Comparison of ENCODE assay signal across 24 mouse cellular contexts in genomic region chr14:30880251-30880650, GRCm38 (mm10). TPM values are rescaled to one million over a fixed set of nuclear protein-coding genes. Genes with fewer than 3 reads are reported as not detected.
DNase-seq lines count a peak whose midpoint lies in the region; ATAC-seq and TF ChIP-seq lines count a peak whose summit lies in the region.
"Had no signal": no experiment of that assay in that cellular context is flagged by ENCODE, and none has a peak within 500 bp of the region (broad histone marks: within the 10 kb centered on the region; RNA-seq: fewer than 3 reads in every experiment).

No protein-coding gene starts in this region.

- TF ChIP-seq CTCF in E14TG2a.4 (conservative IDR thresholded peaks at IDR 0.05; ENCODE audit: low read length) = no peak

- H3K27ac ChIP-seq in hindbrain, embryonic 10.5 days = 0 out of 2 replicates have a peak overlapping the region, but pooled peaks have one; percentile 4
- no peak overlapping the region for H3K27ac ChIP-seq in hindbrain, embryonic 16.5 days (ENCODE audit: low read depth, low read length)
- peak overlapping the region; percentile 85 for H3K27ac ChIP-seq in brown adipose tissue, adult 24 weeks (replicated peaks; ENCODE audit: low read depth, low read length)
- H3K27ac ChIP-seq: hindbrain, embryonic 13.5 days; liver, embryonic 13.5 days had no signal

- H3K9ac ChIP-seq in hindbrain, embryonic 16.5 days (ENCODE audit: low read depth, low read length) = no peak overlapping the region
- H3K9ac ChIP-seq: embryonic facial prominence, embryonic 15.5 days; hindbrain, embryonic 13.5 days; limb, embryonic 13.5 days; liver, embryonic 13.5 days had no signal

- peaks cover 20% of the 10 kb centered on the region for H3K4me1 ChIP-seq in hindbrain, embryonic 10.5 days (replicated peaks)
- H3K4me1 ChIP-seq in hindbrain, embryonic 16.5 days (ENCODE audit: control insufficient read depth, insufficient read depth, low read depth, low read length) = no peaks in the 10 kb centered on the region
- peaks cover 41% of the 10 kb centered on the region for H3K4me1 ChIP-seq in E14TG2a.4 (replicated peaks; ENCODE audit: low read depth, low read length)
- peaks cover 27% of the 10 kb centered on the region for H3K4me1 ChIP-seq in brown adipose tissue, adult 24 weeks (ENCODE audit: control insufficient read depth, insufficient read depth, insufficient read length, low read length)

- no peak overlapping the region for H3K4me2 ChIP-seq in hindbrain, embryonic 16.5 days (ENCODE audit: low read length)
- H3K4me2 ChIP-seq: embryonic facial prominence, embryonic 15.5 days; hindbrain, embryonic 13.5 days; limb, embryonic 13.5 days; liver, embryonic 13.5 days had no signal

- no peak for ATAC-seq in hindbrain, embryonic 16.5 days
- ATAC-seq in megakaryocyte, adult 5-6 weeks (ENCODE audit: poor library complexity, severe bottlenecking) = no peak
- ATAC-seq: activated CD4-positive, CD25-positive, alpha-beta regulatory T cell, adult 4 months; forebrain, embryonic 14.5 days; inflammation-experienced regulatory T-cells, adult 6 months; midbrain, embryonic 16.5 days had no signal

- peak; percentile 94 for DNase-seq in heart, adult 11 months
- no peak for DNase-seq in heart, adult 9 months (ENCODE audit: low spot score in 2 of 2)
- DNase-seq in hindbrain, embryonic 10.5 days (ENCODE audit: low spot score) = no peak
- DNase-seq in embryo, embryonic 10.5 days (ENCODE audit: low spot score) = no peak
- DNase-seq: adrenal gland, postnatal 10 days; cerebellum, adult 2 months; cerebellum, postnatal 25 days; embryo, embryonic 11 days; kidney, postnatal 36 days; liver, embryonic 13.5 days; lung, adult 2 months had no signal

- no peak overlapping the region for H3K4me3 ChIP-seq in hindbrain, embryonic 10.5 days
- H3K4me3 ChIP-seq in hindbrain, embryonic 16.5 days (ENCODE audit: low read length) = no peak overlapping the region
- H3K4me3 ChIP-seq in E14TG2a.4 (replicated peaks; ENCODE audit: low read length) = peak overlapping the region; percentile 41
- peak overlapping the region; percentile 11; the same call in 1 of the 2 replicates for H3K4me3 ChIP-seq in brown adipose tissue, adult 24 weeks (ENCODE audit: insufficient read depth, low read depth, low read length)
- H3K4me3 ChIP-seq: embryonic facial prominence, embryonic 15.5 days; hindbrain, embryonic 13.5 days; limb, embryonic 13.5 days; liver, embryonic 13.5 days had no signal

- no peaks in the 10 kb centered on the region for H3K27me3 ChIP-seq in hindbrain, embryonic 10.5 days (ENCODE audit: insufficient read depth, poor library complexity, severe bottlenecking)
- H3K27me3 ChIP-seq in hindbrain, embryonic 16.5 days (replicated peaks; ENCODE audit: control insufficient read depth, insufficient read depth, low read length) = no peaks in the 10 kb centered on the region
- H3K27me3 ChIP-seq in E14TG2a.4 (ENCODE audit: insufficient read depth, low read length) = no peaks in the 10 kb centered on the region; the same call in 1 of the 2 replicates
- H3K27me3 ChIP-seq: embryonic facial prominence, embryonic 15.5 days; hindbrain, embryonic 13.5 days; limb, embryonic 13.5 days; liver, embryonic 13.5 days had no signal

- WGBS in hindbrain, embryonic 10.5 days = 72% methylated on average over 8 of the region's 8 CpGs
- WGBS in hindbrain, embryonic 16.5 days = 77% methylated on average over 8 of the region's 8 CpGs

- no peaks in the 10 kb centered on the region for H3K9me3 ChIP-seq in hindbrain, embryonic 10.5 days
- no peaks in the 10 kb centered on the region for H3K9me3 ChIP-seq in hindbrain, embryonic 16.5 days (ENCODE audit: control insufficient read depth, low read length)
- H3K9me3 ChIP-seq in E14TG2a.4 (ENCODE audit: low read length) = no peaks in the 10 kb centered on the region
- H3K9me3 ChIP-seq: embryonic facial prominence, embryonic 15.5 days; hindbrain, embryonic 13.5 days; limb, embryonic 13.5 days; liver, embryonic 13.5 days had no signal

- peaks cover 17% of the 10 kb centered on the region for H3K36me3 ChIP-seq in hindbrain, embryonic 10.5 days
- no peaks in the 10 kb centered on the region; the same call in 1 of the 2 replicates for H3K36me3 ChIP-seq in hindbrain, embryonic 16.5 days (ENCODE audit: control insufficient read depth, insufficient read depth, low read length)
- H3K36me3 ChIP-seq in E14TG2a.4 (ENCODE audit: insufficient read depth, low read length) = peaks cover 6% of the 10 kb centered on the region; the same call in 1 of the 2 replicates

RNA-seq across cellular contexts. Expression of gene Mustn1, which starts 1.3 kb away (rescaled TPM):
- 0.29 and 0.39 TPM in 2 replicates for polyA plus RNA-seq in hindbrain, embryonic 10.5 days (2016; fragmentation: Nextera tagmentation; extraction: Ambion mirVana)
- 1.3 and 2.6 TPM in 2 replicates for polyA plus RNA-seq in hindbrain, embryonic 16.5 days (2015; fragmentation: Nextera tagmentation; extraction: Ambion mirVana)
- polyA plus RNA-seq in brown adipose tissue, adult 24 weeks (2012; ENCODE audit: insufficient read depth, insufficient read length, missing spikeins) = 6.8 and 12.9 TPM in 2 replicates
- 0.91 and 1.8 TPM in 2 replicates for total RNA-seq in megakaryocyte, adult 5-6 weeks (2015)
- total RNA-seq in megakaryocyte, adult 5-6 weeks (2017) = 0.16 TPM in 1 of 2 replicates, not detected in the other

RNA-seq across cellular contexts. Expression of gene Itih4, which starts 6.0 kb away (rescaled TPM):
- polyA plus RNA-seq in hindbrain, embryonic 10.5 days (2016; fragmentation: Nextera tagmentation; extraction: Ambion mirVana) = not detected in 2 replicates
- not detected in 2 replicates for polyA plus RNA-seq in hindbrain, embryonic 16.5 days (2015; fragmentation: Nextera tagmentation; extraction: Ambion mirVana)
- polyA plus RNA-seq in brown adipose tissue, adult 24 weeks (2012; ENCODE audit: insufficient read depth, insufficient read length, missing spikeins) = 0.96 and 1.3 TPM in 2 replicates
- total RNA-seq in megakaryocyte, adult 5-6 weeks (2015) = not detected in 2 replicates
- not detected in 2 replicates for total RNA-seq in megakaryocyte, adult 5-6 weeks (2017)
- total RNA-seq: left cerebral cortex, postnatal 14 days had no signal
- polyA plus RNA-seq: activated CD4-positive, CD25-positive, alpha-beta regulatory T cell, adult 4 months; embryonic facial prominence, embryonic 15.5 days; forebrain, embryonic 14.5 days; hindbrain, embryonic 13.5 days; inflammation-experienced regulatory T-cells, adult 6 months; midbrain, embryonic 16.5 days; neural tube, embryonic 11.5 days had no signal

RNA-seq across cellular contexts. Expression of gene Itih3, which starts 43.3 kb away (rescaled TPM):
- 0.37 and 0.49 TPM in 2 replicates for polyA plus RNA-seq in hindbrain, embryonic 10.5 days (2016; fragmentation: Nextera tagmentation; extraction: Ambion mirVana)
- polyA plus RNA-seq in hindbrain, embryonic 16.5 days (2015; fragmentation: Nextera tagmentation; extraction: Ambion mirVana) = 3.8 and 4.7 TPM in 2 replicates
- polyA plus RNA-seq in brown adipose tissue, adult 24 weeks (2012; ENCODE audit: insufficient read depth, insufficient read length, missing spikeins) = 0.55 TPM in 1 of 2 replicates, not detected in the other
- not detected in 2 replicates for total RNA-seq in megakaryocyte, adult 5-6 weeks (2015)
- not detected in 2 replicates for total RNA-seq in megakaryocyte, adult 5-6 weeks (2017)
- polyA plus RNA-seq: activated CD4-positive, CD25-positive, alpha-beta regulatory T cell, adult 4 months; inflammation-experienced regulatory T-cells, adult 6 months; neural tube, embryonic 11.5 days had no signal

RNA-seq across cellular contexts. Expression of gene Tmem110, which starts 54.9 kb away (rescaled TPM):
- polyA plus RNA-seq in hindbrain, embryonic 10.5 days (2016; fragmentation: Nextera tagmentation; extraction: Ambion mirVana) = 22.4 and 26.3 TPM in 2 replicates
- polyA plus RNA-seq in hindbrain, embryonic 16.5 days (2015; fragmentation: Nextera tagmentation; extraction: Ambion mirVana) = 19.6 and 21.9 TPM in 2 replicates
- polyA plus RNA-seq in brown adipose tissue, adult 24 weeks (2012; ENCODE audit: insufficient read depth, insufficient read length, missing spikeins) = 37.1 and 40.5 TPM in 2 replicates
- 7.9 and 9.0 TPM in 2 replicates for total RNA-seq in megakaryocyte, adult 5-6 weeks (2015)
- total RNA-seq in megakaryocyte, adult 5-6 weeks (2017) = 12.0 and 12.2 TPM in 2 replicates

Comparison
In these comparisons a context has a peak if more than half of its experiments do, and no peak if none do; other contexts are left out.
1. H3K4me3 ChIP-seq: peak in E14TG2a.4 (single experiment) and brown adipose tissue, adult 24 weeks (single experiment); none in hindbrain, embryonic 10.5 days (single experiment) and hindbrain, embryonic 16.5 days (single experiment).